Mouse (Mus musculus): Measurements from ENCODE around the gene Rarg. TPM values are rescaled to one million over a fixed set of nuclear protein-coding genes. Genes with fewer than 3 reads are reported as not detected.
A peak's percentile ranks its signal among the peaks of the same experiment; 100 is the strongest.

Rarg gene
- 10 to 100 TPM; 24.8 to 28.6 TPM for total RNA-seq (2021)
- long read RNA-seq, experiment 1, transcript Rarg-202 (8 exons, 2,718 nt) = major isoform, 6 of 11 reads
- long read RNA-seq, experiment 1, partial matches to known transcripts = 5 of 11 reads
- long read RNA-seq, experiment 1, other reads (novel, unspliced or antisense) = 0 of 11 reads
- long read RNA-seq, experiment 2, transcript Rarg-202 (8 exons, 2,718 nt) = major isoform, 5 of 17 reads
- long read RNA-seq, experiment 2, partial matches to known transcripts = 4 of 17 reads
- long read RNA-seq, experiment 2, other reads (novel, unspliced or antisense) = 4 of 17 reads

- no peak for DNase-seq (ENCODE audit: low spot score in 2 of 2)
These were observed at the start of gene Rarg for GRCm38 (mm10) chr15:102257202-102258075. TSS of gene Rarg (minus strand) at chr15:102257517.

- DNase-seq (ENCODE audit: low spot score in 2 of 2) = no peak
These were observed 45.2 kb upstream of the Rarg start for GRCm38 (mm10) chr15:102302542-102302941.

DNA sequence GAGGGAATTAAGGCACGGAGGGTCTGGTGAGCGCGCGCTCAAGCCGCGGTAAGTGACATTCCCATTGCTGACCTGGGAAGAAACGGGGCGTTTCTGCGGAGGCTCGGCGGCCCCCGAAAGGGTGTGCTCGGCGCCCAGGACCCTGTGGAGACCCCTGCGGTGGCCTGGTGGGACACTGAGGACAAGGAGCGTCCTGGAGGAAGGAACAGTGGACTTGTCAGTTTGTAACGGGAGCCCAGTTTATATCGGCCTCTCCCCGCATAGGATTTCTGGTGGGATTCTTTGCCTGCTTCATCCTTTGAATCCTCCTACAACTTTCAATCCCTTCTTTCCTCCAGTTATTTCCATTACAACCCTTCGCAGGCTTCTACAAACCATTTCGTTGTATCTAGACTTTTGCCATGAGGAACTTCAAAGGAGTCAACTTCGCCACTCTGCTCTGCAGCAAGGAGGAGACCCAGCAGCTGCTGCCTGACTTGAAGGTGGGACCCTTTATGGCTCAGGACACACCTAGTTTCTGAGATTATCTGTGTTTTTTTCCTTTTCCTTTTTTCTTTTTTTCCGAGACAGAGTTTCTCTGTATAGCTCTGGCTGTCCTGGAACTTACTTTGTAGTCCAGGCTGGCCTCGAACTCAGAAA lies 39.2 kb upstream of the Rarg start:
- no peak for DNase-seq (ENCODE audit: low spot score in 2 of 2)

DNA sequence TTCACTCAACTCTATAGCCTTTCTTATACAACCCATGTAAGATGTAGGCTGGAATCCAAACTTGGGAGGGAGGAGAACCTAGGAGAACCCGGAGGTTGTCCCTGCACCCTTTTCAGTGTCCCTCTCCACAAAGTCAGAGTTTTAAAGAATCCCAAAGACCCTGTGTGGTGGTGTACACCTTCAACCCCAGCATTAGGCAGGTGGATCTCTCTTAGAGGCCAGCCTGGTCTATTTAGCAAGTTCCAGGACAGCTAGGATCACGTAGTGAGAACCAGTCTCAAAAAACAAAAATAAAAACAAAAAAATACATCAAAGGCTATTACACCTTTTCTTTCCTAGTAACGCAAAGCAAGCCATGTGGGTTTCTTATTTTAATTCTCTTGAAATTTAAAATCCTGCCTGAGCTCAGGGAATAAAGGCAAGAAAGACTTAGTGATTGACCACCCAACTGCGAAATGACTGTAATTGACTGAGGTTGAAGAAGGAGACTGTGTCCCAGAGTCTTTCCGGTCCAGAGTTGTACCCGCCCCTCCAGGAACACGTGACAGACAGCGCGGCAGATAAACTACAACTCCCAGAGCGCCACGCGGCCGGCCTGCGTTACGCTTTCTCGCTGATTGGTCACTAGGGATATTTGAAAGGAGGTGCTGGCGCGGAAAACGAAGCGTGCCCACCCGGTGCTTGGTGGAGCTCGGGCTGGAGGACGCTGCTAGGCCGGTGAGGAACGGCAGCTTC lies 38.5 kb upstream of the Rarg start, which contains the start of gene Espl1:
Gene Espl1, plus strand, starts transcription at position 634 of the 735 bp plus-strand sequence.
- DNase-seq (ENCODE audit: low spot score in 2 of 2) = peak; percentile 82

GRCm38 (mm10) chr15:102287395-102287794 lies 30.1 kb upstream of the Rarg start:
- DNase-seq (ENCODE audit: low spot score in 2 of 2) = no peak

DNA sequence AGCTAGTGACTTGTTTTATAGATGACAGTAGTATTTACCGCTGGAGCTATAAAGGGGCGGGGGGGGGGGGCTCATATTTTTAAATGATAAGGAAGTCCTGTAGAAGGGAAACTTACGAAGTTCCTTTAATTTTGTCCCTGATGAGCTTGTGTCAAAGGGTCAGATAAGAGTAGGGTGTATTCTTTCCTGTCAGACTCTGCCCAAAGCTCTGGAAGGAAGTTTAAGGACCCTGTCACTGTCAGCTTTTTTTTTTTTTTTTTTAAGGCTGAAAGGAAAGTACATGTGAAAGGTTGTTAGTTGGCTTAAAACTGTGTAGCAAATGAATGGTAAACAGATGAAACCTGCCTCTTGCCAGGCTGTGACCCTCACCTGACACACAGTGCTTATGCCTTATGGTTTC lies 26.3 kb upstream of the Rarg start:
- no peak for DNase-seq (ENCODE audit: low spot score in 2 of 2)

DNA sequence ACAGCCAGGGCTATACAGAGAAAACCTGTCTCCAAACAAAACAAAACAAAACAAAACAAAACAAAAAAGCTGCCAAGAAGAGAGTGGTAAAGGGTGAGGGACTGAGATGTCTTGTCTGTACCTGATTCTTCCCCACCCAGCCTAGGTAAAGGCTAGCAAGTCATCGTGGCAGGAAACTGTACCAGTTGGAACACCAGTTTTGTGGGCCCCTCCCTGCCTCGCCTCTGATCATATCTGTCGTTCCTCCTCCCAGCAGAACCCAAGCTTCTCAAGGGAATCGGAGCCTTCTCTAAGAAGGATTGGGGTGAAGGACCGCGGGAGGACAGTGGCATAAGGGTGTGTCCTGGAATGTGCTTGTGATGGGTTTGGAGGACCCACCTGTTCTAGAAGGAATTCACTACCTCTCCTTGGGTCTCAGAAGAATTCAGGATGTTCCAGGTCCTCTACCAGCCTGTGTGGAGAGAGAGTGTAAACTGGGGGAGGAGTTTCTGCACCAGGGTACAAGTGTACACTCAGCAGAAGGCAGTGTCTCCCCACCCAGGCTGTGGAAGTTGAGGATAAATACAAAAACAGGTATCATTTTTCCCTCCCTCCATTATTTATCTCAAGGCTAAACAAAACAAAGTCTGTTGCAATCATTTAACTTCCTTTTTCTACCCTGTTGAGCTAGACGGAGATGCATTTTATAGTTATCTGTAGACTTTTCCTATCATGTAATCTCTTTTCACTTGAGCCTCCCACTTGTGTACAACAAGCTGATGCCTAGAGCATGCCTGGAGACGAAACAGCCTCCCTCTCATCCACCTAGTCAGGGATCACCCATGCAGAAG lies 25.4 kb upstream of the Rarg start:
- DNase-seq (ENCODE audit: low spot score in 2 of 2) = no peak

DNA sequence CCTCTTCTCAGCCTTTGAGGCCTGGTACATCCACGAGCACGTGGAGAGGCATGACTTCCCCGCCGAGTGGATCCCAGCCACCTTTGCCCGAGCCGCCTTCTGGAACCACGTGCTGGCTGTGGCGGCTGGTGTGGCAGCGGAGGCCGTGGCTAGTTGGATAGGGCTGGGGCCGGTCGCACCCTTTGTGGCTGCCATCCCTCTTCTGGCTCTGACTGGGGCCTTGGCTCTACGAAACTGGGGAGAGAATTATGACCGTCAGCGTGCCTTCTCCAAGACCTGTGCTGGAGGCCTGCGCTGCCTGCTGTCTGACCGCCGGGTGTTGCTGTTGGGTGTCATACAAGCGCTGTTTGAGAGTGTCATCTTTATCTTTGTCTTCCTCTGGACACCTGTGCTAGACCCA lies 23.3 kb upstream of the Rarg start:
- DNase-seq (ENCODE audit: low spot score in 2 of 2) = no peak

DNA sequence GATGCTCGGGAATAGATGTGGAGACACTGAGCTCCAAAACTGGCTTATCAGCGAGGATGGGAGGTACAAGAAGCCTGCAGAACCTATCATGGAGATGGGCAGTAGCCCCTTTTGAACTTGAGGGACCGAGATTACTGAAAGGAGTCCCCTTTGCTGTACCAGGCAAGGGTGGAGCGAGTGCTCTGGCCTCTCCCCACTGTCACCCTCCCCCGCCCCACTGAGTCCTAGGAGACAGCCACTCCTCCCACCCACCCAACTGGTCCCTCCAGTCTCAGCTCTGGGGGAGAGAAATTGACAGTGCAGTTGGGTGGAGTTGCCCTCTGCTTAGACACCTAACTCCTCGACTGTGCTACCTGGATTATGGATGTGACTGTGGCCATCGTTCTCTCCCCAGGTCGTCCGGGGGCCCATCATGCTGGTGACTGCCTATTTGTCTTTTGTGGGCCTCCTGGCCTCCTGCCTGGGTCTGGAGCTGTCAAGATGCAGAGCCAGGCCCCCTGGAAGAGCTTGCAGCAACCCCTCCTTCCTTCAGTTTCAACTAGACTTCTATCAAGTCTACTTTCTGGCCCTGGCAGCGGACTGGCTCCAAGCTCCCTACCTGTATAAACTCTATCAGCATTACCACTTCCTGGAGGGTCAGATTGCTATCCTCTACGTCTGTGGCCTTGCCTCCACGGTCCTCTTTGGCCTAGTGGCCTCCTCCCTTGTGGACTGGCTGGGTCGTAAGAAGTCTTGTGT lies 22.6 kb upstream of the Rarg start:
- no peak for DNase-seq (ENCODE audit: low spot score in 2 of 2)

GRCm38 (mm10) chr15:102279092-102279782 lies 21.9 kb upstream of the Rarg start, which contains the start of gene Mfsd5:
TSS of gene Mfsd5 (plus strand) at chr15:102279454.
- peak; percentile 79 to 81 for DNase-seq (ENCODE audit: low spot score in 2 of 2)

- DNase-seq (ENCODE audit: low spot score in 2 of 2) = no peak
These were observed 21.4 kb upstream of the Rarg start for GRCm38 (mm10) chr15:102278726-102279091.

- DNase-seq (ENCODE audit: low spot score in 2 of 2) = no peak
These were observed 16.8 kb upstream of the Rarg start for GRCm38 (mm10) chr15:102273982-102274716.

- DNase-seq (ENCODE audit: low spot score in 2 of 2) = no peak
These were observed 14.1 kb upstream of the Rarg start for GRCm38 (mm10) chr15:102271441-102271840.

DNA sequence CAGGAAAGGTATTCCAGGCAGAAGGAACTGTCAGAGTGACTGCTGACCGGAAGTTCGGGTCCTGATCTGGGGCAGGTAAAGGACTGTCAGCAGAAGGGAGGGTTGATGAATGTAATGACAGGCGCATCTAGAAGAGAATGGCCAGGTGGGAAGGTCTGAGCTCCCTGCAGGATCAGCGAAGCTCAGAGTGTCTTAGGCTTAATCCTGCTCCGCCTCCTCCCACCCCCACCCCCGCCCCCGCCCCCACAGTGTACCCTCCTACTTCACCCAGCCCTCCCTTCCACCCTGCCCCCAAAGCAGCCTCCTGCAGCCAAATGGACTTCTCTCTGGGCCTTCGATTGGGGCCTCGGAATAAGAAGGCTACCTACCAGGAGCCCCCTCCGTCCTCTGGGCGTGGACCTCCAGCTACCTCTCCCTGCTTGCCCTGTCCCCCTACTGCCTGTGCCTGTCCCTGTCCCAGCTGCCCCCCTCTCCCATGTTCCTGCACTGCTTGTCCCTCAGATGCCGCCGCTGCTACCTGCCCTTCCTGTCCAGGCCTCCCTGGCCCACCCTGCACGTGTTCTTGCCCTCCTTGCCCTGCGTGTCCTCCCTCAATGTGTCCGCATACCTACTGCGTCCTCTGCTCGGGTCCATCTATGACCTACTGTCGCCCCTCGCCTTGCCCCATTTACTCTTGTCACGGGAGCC lies 13.1 kb upstream of the Rarg start, which contains the start of gene Gm9918:
Gene Gm9918, plus strand, starts transcription at position 290 of the 687 bp plus-strand sequence.
- DNase-seq (ENCODE audit: low spot score in 2 of 2) = no peak

- DNase-seq (ENCODE audit: low spot score in 2 of 2) = no peak
These were observed 8.2 kb upstream of the Rarg start for GRCm38 (mm10) chr15:102265548-102265947.

DNA sequence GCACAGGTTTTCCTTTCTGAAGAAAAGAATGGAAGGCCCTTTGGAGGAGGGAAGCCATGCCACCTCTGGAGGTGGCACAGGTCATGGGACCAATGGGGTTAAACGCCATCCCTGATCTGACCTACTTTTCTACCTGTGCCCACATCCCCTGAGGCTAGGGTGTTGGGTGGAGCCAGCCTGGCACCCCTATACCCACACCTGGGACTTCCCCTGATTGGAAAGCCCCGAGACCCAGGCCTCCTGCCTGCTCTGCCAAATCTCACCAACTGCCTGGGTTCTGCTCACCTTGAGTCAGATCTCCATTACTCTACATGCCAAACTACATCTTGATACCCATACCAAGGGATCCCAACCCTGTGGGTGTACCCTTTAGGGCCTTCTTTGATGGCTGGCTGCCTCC lies 5.7 kb upstream of the Rarg start:
- DNase-seq (ENCODE audit: low spot score in 2 of 2) = no peak

GRCm38 (mm10) chr15:102262582-102262981 lies 5.3 kb upstream of the Rarg start:
- no peak for DNase-seq (ENCODE audit: low spot score in 2 of 2)

Measured in adrenal gland, postnatal 4 days (tissue).